Mouse (Mus musculus) testis, adult 2 months (tissue): Measurements from ENCODE around the gene Slc10a7. TPM values are rescaled to one million over a fixed set of nuclear protein-coding genes. Genes with fewer than 3 reads are reported as not detected.
"Not testable (repeated sequence)": the region's sequence is repeated elsewhere in the genome, so short reads cannot be mapped to it uniquely, and the experiment has no call there.

Experiments used
- H3K27ac ChIP-seq: fragments of 200-500 bp; 2 replicates; pipeline ENCODE4 v1.5.1; 2012; ENCODE audit warnings: low read depth, low read length; ENCODE audit not compliant: control insufficient read depth, insufficient read depth
- H3K27me3 ChIP-seq: fragments of 200-500 bp; 2 replicates; pipeline ENCODE4 v1.6.1; 2012; ENCODE audit warnings: mild to moderate bottlenecking, low read length, moderate library complexity; ENCODE audit not compliant: control insufficient read depth, insufficient read depth
- H3K36me3 ChIP-seq: fragments of 200-500 bp; 2 replicates; pipeline ENCODE4 v1.6.1; 2012; ENCODE audit warnings: mild to moderate bottlenecking, low read length; ENCODE audit not compliant: control insufficient read depth, insufficient read depth
- H3K4me1 ChIP-seq: fragments of 200-500 bp; 2 replicates; pipeline ENCODE4 v1.6.1; 2012; ENCODE audit warnings: low read length; ENCODE audit not compliant: control insufficient read depth, insufficient read depth
- H3K4me3 ChIP-seq: fragments of 200-500 bp; 2 replicates; pipeline ENCODE4 v1.5.1; 2012; ENCODE audit warnings: low read depth, mild to moderate bottlenecking, low read length, moderate library complexity, mixed read lengths; ENCODE audit not compliant: control insufficient read depth
- CTCF ChIP-seq: fragments of 200-500 bp; IDR thresholded peaks from 2 replicates; pipeline ENCODE4 v1.5.1; 2012; ENCODE audit warnings: low read depth, mild to moderate bottlenecking, inconsistent platforms, low read length, moderate library complexity; ENCODE audit not compliant: control insufficient read depth, insufficient read depth, insufficient replicate concordance
- POLR2A ChIP-seq: fragments of 200-500 bp; IDR thresholded peaks from 2 replicates; pipeline ENCODE4 v1.6.1; 2012; ENCODE audit warnings: low read depth, mild to moderate bottlenecking, inconsistent platforms, low read length, moderate library complexity; ENCODE audit not compliant: control insufficient read depth
- polyA plus RNA-seq: library from polyadenylated mRNA; depleted of rRNA; stranded (reverse); fragments of >200 nt; gene quantifications from 2 replicates; pipeline ENCODE4 v1.2.3, GENCODE M21; 2012; rRNA removed

Slc10a7 gene
- 10.8 and 11.5 TPM in 2 replicates for polyA plus RNA-seq

DNA sequence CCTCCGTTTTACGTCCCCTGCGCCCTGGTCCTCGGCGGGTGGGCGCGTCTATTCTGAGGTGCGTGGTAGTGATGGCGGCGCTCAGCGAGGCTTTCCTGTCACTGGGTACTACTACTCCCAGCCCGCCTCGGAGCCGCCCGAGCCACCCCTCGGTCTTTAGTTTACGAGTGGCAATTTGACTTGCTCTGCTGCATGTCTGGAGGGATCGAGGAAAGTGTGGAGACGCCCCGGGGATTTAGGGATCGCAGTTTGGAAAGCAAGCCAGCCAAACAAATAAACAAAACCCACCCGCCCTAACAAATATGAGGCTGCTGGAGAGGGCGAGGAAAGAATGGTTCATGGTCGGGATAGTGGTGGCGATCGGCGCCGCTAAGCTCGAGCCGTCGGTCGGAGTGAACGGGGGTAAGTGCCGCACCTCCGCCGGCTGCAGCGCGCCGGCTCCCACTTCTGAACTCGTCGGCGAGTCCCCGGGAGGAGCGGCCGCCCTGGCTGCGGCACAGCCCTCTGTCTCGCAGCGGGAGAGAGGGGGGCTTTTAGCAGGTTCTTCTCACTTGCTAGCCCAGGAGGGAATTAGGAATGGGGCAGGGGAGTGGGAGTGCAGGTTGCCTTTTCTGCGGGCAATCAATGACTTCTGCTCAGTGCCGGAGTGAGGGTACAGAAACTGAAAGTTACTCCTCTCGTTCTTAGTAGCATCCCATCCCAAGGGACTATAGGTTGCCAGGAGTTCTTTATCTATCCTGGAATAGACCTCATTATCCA is at the start of gene Slc10a7:
Slc10a7 (plus strand) TSS at position 74 of the 759 bp plus-strand sequence.
- peak within 1 kb of the TSS; percentile 91 for H3K27ac ChIP-seq
- no peaks in the 10 kb centered on the region for H3K36me3 ChIP-seq
- H3K4me1 ChIP-seq = peaks cover 3% of the 10 kb centered on the region
- no peaks in the 10 kb centered on the region for H3K27me3 ChIP-seq
- H3K4me3 ChIP-seq = peak within 1 kb of the TSS; percentile 95
- no peak for TF ChIP-seq CTCF

DNA sequence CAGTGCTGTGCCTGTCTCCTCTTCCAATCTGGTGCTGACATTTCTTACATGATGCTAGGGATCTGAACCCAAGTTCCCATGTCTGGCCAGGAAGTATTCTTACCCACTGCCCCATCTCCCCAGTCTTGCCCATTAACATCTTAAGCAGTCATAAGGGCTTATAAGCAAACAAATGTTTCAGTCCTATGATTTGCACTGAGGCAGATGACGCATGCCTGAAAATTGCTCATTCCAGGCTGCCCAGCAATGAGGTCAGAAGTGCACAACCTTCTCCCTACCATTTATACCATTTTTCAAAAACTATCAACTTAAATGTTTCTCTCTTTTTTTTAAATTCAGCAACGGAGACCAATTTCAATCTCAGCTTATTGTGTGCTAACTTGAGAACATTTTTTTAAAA is 45.2 kb upstream of the Slc10a7 start:
- no peaks in the 10 kb centered on the region for H3K27me3 ChIP-seq
- no peak overlapping the region for H3K27ac ChIP-seq
- TF ChIP-seq POLR2A (no peak), CTCF (no peak)
- no peak overlapping the region for H3K4me3 ChIP-seq
- H3K4me1 ChIP-seq = no peaks in the 10 kb centered on the region
- H3K36me3 ChIP-seq = no peaks in the 10 kb centered on the region

- Histone ChIP-seq H3K27me3 (no peaks in the 10 kb centered on the region), H3K36me3 (no peaks in the 10 kb centered on the region), H3K4me3 (no peak overlapping the region), H3K4me1 (no peaks in the 10 kb centered on the region), H3K27ac (no peak overlapping the region)
- TF ChIP-seq POLR2A = no peak
- no peak for TF ChIP-seq CTCF
Measured at GRCm38 (mm10) chr8:78467889-78468288, 41.3 kb upstream of the Slc10a7 start.

GRCm38 (mm10) chr8:78477051-78477829 is 31.9 kb upstream of the Slc10a7 start:
- TF ChIP-seq CTCF = no peak
- no peak for TF ChIP-seq POLR2A
- no peak overlapping the region for H3K27ac ChIP-seq
- no peaks in the 10 kb centered on the region for H3K27me3 ChIP-seq

GRCm38 (mm10) chr8:78489733-78490132 is 19.4 kb upstream of the Slc10a7 start:
- Histone ChIP-seq H3K4me3 (no peak overlapping the region), H3K36me3 (no peaks in the 10 kb centered on the region), H3K27me3 (no peaks in the 10 kb centered on the region), H3K27ac (no peak overlapping the region), H3K4me1 (no peaks in the 10 kb centered on the region)
- no peak for TF ChIP-seq CTCF
- no peak for TF ChIP-seq POLR2A

More at GRCm38 (mm10) chr8:78477051-78477829, 31.9 kb upstream of the Slc10a7 start:
- H3K36me3 ChIP-seq = no peaks in the 10 kb centered on the region
- H3K4me1 ChIP-seq = no peaks in the 10 kb centered on the region
- H3K4me3 ChIP-seq = no peak overlapping the region

DNA sequence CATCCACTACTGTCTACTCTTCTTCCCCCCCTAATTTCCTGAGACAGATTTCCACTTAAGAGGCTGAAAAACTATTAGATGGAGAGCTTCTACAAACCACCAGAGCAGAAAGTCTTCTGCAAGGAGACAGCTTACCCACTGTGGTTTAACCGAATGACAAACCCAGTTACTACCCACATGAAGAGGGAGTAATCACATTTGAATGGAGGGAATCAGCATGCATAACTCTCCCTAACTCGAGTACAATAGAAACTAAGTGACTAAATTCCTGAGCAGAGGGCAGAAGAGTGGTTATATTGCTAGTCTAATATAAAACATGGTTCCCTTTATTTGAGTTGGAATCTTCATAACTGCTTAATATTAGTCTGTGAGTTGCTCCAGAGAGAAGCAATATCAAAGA is 16.1 kb upstream of the Slc10a7 start:
- H3K4me3 ChIP-seq = no peak overlapping the region
- H3K27ac ChIP-seq = no peak overlapping the region
- H3K36me3 ChIP-seq = no peaks in the 10 kb centered on the region
- no peak for TF ChIP-seq CTCF
- TF ChIP-seq POLR2A = no peak
- no peaks in the 10 kb centered on the region for H3K27me3 ChIP-seq
- no peaks in the 10 kb centered on the region for H3K4me1 ChIP-seq

GRCm38 (mm10) chr8:78496273-78496672 is 12.9 kb upstream of the Slc10a7 start:
- not testable (repeated sequence) for H3K27me3 ChIP-seq, H3K36me3 ChIP-seq, H3K4me1 ChIP-seq, H3K27ac ChIP-seq, H3K4me3 ChIP-seq
